Mouse (Mus musculus): ENCODE results near the gene Pdzrn4. TPM values are rescaled to one million over a fixed set of nuclear protein-coding genes. Genes with fewer than 3 reads are reported as not detected.

Pdzrn4 gene
- polyA plus RNA-seq, 1 experiment = 0.18 TPM

DNA sequence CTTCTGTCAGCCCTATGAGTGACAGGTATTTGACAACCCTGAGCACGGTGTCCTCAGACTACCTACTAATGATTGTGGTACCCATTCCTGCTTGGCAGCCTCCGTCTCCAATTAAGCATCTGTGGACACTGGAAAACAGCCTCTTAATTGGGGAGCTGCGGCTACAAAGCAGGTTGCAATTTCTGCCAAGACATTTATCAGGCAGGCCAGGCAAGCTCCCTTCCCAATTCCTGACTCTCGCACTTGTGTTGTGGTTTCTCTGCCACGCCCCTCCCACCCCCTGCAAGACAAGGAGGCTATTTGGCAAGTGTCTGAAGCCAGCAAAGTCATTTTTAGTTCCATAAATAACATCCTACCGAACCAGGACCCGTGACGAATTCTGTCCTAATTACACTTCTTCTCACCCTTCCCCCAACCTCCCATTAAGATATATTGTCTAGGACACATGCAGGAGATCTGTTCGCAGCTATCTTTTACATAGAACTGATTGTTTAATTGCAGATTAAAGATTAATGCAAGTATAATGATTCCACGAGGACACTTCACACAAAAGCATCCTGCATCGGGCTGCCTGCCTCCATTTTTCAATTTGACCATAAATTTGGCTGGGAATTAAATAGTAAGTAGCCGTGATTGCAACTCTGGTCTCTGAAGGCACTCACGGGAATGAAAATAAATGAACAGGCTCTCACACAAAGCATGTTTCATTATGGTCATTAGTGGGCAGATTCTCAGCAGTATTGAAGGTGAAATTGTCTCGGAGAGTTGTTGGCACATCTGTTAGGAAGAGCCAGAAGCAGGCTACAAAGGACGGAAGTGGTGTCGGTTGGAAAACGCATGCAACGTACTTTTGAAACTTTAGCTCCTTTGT lies 243.8 kb downstream of the Pdzrn4 start:
- no peaks in the 10 kb centered on the region for H3K4me1 ChIP-seq (ENCODE audit: control insufficient read depth, insufficient read depth, low read length)
- 57% methylated on average over 18 of the region's 18 CpGs for WGBS
- H3K4me3 ChIP-seq (replicated peaks; ENCODE audit: extremely low read depth, low read depth, low read length) = no peak overlapping the region
- DNase-seq = no peak
- TF ChIP-seq POLR2A (IDR thresholded peaks at IDR 0.05; ENCODE audit: borderline replicate concordance, extremely low read depth, low read depth, low read length) (no peak), CTCF (IDR thresholded peaks at IDR 0.05; ENCODE audit: insufficient read depth, low read length) (no peak)

DNA sequence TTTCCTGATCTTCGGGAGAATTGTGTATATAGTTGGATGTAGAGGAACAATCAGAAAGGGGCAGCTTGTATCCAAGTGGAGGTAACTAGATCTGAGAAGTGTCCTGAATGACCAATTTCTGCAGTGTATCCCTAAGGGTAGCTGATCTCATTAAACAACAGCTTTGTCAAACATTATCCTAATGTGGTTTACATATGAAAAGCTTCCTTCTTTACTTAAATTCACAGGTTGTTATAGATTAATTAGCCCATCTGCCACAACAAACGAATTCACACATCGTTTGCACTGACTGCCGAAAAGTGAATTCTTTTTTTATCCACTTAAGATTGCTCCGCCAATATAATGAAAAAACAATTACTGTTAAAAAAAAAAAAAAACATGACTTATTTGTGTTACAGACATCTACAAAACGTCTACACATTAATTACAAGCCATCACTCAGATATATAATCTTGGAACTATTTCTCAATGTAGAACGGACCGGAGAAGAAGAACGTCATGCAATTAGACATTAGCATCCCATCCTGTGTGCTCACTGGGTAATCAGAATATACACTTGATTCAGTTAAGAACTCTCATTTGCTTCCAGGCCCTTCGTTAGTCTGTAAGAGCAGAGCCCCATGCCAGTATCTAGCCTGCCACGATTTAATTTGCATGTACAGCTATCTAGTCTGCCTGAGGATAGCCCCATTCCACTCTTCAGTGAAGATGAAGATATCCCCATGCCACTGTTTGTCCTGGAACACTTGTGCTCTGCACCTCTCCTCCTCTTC lies 274.8 kb downstream of the Pdzrn4 start:
- Histone ChIP-seq H3K4me3 (replicated peaks; ENCODE audit: extremely low read depth, low read depth, low read length) (no peak overlapping the region), H3K4me1 (ENCODE audit: control insufficient read depth, insufficient read depth, low read length) (no peaks in the 10 kb centered on the region)
- no peak for DNase-seq
- WGBS = 82% methylated on average over 11 of the region's 11 CpGs
- TF ChIP-seq CTCF (IDR thresholded peaks at IDR 0.05; ENCODE audit: insufficient read depth, low read length) (no peak), POLR2A (IDR thresholded peaks at IDR 0.05; ENCODE audit: borderline replicate concordance, extremely low read depth, low read depth, low read length) (no peak)

DNA sequence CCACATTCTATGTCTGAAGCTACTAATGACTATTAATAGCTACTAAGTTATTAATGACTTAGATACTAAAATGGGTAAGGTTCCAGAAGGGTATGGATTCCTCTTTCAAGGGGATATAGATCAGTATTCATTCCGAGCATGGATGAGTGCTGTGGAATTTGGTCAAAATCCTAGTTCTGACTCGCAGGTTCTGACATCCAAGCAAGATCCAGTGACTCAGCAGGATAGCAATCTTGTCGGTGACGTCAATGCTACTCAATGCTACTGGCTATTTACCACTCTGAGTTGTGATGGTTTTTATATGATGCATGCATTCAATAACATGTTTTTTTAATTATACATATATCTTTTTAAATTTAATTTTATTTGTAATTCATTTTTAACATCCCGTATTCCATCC lies 279.4 kb downstream of the Pdzrn4 start:
- 89% methylated on average over 5 of the region's 5 CpGs for WGBS
- Histone ChIP-seq H3K4me1 (ENCODE audit: control insufficient read depth, insufficient read depth, low read length) (no peaks in the 10 kb centered on the region), H3K4me3 (replicated peaks; ENCODE audit: extremely low read depth, low read depth, low read length) (no peak overlapping the region)
- DNase-seq = no peak
- no peak for TF ChIP-seq CTCF (IDR thresholded peaks at IDR 0.05; ENCODE audit: insufficient read depth, low read length)
- no peak for TF ChIP-seq POLR2A (IDR thresholded peaks at IDR 0.05; ENCODE audit: borderline replicate concordance, extremely low read depth, low read depth, low read length)

DNA sequence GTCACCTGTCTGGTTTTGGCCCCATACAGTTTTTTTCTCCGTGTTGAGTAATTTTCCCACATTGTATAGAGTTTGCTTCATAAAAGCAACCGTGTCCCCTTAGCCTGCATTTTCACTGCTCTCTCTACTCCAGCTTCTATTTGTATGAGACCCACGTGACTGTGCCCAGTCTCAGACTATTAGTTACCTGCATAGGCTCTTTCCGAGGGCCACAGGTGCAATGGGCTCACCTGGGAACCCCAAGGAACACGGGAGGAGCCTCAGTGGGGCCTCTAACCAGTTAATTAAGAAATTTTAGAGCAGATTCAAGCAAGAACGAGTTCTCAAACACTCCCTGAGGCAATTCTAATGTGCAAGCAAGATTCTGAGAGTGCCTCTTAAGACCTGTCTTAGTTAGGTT lies 281.7 kb downstream of the Pdzrn4 start:
- no peak for DNase-seq
- TF ChIP-seq CTCF (IDR thresholded peaks at IDR 0.05; ENCODE audit: insufficient read depth, low read length) = no peak
- TF ChIP-seq POLR2A (IDR thresholded peaks at IDR 0.05; ENCODE audit: borderline replicate concordance, extremely low read depth, low read depth, low read length) = no peak
- Histone ChIP-seq H3K4me3 (replicated peaks; ENCODE audit: extremely low read depth, low read depth, low read length) (no peak overlapping the region), H3K4me1 (ENCODE audit: control insufficient read depth, insufficient read depth, low read length) (no peaks in the 10 kb centered on the region)
- 68% methylated on average over 6 of the region's 6 CpGs for WGBS

DNA sequence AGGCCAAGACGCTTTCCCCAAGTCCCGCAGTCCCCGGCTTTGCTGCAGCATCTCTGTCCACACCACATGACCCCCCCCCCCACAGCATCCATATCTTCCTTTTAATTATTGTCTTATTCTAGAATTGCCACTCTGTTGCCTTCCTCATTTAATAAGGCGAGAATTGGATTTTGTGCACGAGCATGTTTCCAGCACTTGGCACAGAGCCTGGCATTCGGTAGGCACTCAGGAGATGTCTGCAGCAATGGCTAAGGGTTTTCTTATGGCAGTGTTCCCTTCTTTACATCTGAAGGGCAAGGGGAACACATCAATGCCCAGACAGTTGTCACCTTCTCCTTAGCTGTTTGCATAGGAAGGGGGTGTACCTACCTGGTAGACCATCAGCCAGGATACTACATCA lies 282.9 kb downstream of the Pdzrn4 start:
- Histone ChIP-seq H3K4me1 (ENCODE audit: control insufficient read depth, insufficient read depth, low read length) (no peaks in the 10 kb centered on the region), H3K4me3 (replicated peaks; ENCODE audit: extremely low read depth, low read depth, low read length) (no peak overlapping the region)
- DNase-seq = no peak
- TF ChIP-seq POLR2A (IDR thresholded peaks at IDR 0.05; ENCODE audit: borderline replicate concordance, extremely low read depth, low read depth, low read length) (no peak), CTCF (IDR thresholded peaks at IDR 0.05; ENCODE audit: insufficient read depth, low read length) (no peak)
- 85% methylated on average over 6 of the region's 6 CpGs for WGBS

DNA sequence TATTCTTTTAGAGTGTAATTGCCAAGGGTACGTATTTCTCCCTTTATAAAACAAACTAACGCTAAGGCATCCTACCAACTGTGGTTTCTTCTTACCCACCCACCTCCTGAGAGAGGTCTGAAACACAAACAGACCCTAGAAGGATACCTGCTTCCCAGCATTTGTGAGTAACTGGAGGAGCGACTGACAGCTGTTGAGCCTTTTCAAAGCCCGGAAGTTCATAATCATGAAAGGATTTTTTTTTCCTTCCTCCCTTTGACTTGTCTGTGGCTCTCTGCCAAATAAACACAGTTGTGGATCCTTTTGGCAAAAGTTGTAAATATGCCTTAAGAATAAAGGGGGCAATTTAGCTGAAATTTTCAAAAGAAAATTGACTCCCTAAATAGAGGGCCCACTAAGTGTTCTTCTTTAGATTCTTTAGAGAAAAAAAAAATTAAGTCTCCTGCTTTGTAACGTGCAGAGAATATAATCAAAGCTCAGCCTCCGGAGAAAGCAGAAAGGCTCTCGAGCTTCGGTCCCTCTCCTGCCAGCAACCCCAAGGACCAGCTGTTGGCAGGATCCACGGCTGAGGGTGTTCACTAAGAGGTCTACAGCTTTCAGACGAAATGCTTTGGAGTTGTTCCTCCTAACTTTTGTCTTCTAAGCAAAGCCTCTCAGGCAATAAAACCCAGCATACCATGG lies 299.7 kb downstream of the Pdzrn4 start:
- Histone ChIP-seq H3K4me1 (ENCODE audit: control insufficient read depth, insufficient read depth, low read length) (peaks cover 2% of the 10 kb centered on the region), H3K4me3 (replicated peaks; ENCODE audit: extremely low read depth, low read depth, low read length) (no peak overlapping the region)
- TF ChIP-seq CTCF (IDR thresholded peaks at IDR 0.05; ENCODE audit: insufficient read depth, low read length) = no peak
- TF ChIP-seq POLR2A (IDR thresholded peaks at IDR 0.05; ENCODE audit: borderline replicate concordance, extremely low read depth, low read depth, low read length) = no peak
- no peak for DNase-seq
- WGBS = 13% methylated on average over 10 of the region's 10 CpGs

DNA sequence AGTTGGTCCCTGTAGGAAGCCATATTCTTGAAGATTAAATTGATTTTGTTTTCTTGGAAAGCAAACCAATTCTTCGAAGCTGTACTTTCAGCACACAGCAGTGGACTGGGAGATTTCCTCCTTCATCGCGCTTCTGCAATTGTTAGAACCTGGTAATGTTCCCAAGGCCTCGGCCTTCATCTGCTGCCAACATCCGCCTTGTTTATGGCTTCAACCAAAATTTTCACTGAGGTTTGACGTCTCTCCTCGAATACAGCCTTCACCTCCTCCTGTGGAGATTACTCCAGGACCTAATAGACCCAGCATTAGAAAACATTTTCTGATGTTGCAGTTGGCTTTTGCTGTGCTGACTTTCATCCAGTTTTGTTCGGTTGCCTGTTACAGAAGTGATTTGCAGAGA lies 307.5 kb downstream of the Pdzrn4 start:
- Histone ChIP-seq H3K4me3 (replicated peaks; ENCODE audit: extremely low read depth, low read depth, low read length) (no peak overlapping the region), H3K4me1 (ENCODE audit: control insufficient read depth, insufficient read depth, low read length) (no peaks in the 10 kb centered on the region)
- WGBS = 69% methylated on average over 8 of the region's 8 CpGs
- TF ChIP-seq POLR2A (IDR thresholded peaks at IDR 0.05; ENCODE audit: borderline replicate concordance, extremely low read depth, low read depth, low read length) (no peak), CTCF (IDR thresholded peaks at IDR 0.05; ENCODE audit: insufficient read depth, low read length) (no peak)
- DNase-seq = no peak

DNA sequence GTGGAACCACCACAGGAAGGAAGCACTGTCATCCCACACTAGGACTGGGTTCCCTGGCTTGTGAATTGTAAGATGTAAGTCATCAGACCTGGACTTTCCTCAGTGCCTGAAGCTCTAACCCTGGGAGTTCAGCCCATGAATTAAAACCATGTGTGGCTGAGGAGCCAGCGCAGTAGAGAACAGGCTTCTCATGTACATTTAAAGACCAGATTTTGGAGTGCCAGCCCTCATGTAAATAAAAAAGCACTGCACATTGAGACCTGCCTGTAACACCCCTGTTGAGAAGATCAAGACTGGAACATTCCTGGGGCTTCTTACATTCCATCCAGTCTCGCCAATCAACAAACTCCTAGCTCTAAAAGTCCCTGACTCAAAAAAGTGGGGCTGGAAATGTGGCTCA lies 342.0 kb downstream of the Pdzrn4 start:
- 58% methylated on average over 2 of the region's 2 CpGs for WGBS
- Histone ChIP-seq H3K4me3 (replicated peaks; ENCODE audit: extremely low read depth, low read depth, low read length) (no peak overlapping the region), H3K4me1 (ENCODE audit: control insufficient read depth, insufficient read depth, low read length) (no peaks in the 10 kb centered on the region)
- no peak for DNase-seq
- no peak for TF ChIP-seq POLR2A (IDR thresholded peaks at IDR 0.05; ENCODE audit: borderline replicate concordance, extremely low read depth, low read depth, low read length)
- no peak for TF ChIP-seq CTCF (IDR thresholded peaks at IDR 0.05; ENCODE audit: insufficient read depth, low read length)

DNA sequence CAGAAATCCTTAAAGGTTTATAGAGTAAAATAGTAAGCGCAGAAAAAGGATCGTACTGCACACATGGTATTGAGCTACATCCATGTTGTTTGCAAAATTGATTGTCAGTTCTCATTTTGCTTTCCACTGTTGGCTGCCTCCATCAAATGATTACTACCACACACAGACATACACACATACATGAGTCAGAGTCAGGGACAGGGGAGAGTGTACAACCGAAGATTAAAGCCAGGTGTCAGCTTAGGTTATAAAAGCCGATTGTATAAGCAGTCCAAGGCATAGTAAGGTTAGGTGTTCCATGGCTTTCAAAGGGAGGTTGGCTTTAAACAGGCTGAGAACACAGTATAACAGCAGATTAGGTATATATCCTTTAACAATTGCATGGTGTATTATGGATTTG lies 343.2 kb downstream of the Pdzrn4 start:
- 89% methylated on average over 4 of the region's 4 CpGs for WGBS

More for the DNA sequence above, 343.2 kb downstream of the Pdzrn4 start:
- Histone ChIP-seq H3K4me1 (ENCODE audit: control insufficient read depth, insufficient read depth, low read length) (no peaks in the 10 kb centered on the region), H3K4me3 (replicated peaks; ENCODE audit: extremely low read depth, low read depth, low read length) (no peak overlapping the region)
- DNase-seq = no peak
- no peak for TF ChIP-seq POLR2A (IDR thresholded peaks at IDR 0.05; ENCODE audit: borderline replicate concordance, extremely low read depth, low read depth, low read length)
- no peak for TF ChIP-seq CTCF (IDR thresholded peaks at IDR 0.05; ENCODE audit: insufficient read depth, low read length)
